ENCODE assay signal across 9 mouse cellular contexts in the genomic region with DNA sequence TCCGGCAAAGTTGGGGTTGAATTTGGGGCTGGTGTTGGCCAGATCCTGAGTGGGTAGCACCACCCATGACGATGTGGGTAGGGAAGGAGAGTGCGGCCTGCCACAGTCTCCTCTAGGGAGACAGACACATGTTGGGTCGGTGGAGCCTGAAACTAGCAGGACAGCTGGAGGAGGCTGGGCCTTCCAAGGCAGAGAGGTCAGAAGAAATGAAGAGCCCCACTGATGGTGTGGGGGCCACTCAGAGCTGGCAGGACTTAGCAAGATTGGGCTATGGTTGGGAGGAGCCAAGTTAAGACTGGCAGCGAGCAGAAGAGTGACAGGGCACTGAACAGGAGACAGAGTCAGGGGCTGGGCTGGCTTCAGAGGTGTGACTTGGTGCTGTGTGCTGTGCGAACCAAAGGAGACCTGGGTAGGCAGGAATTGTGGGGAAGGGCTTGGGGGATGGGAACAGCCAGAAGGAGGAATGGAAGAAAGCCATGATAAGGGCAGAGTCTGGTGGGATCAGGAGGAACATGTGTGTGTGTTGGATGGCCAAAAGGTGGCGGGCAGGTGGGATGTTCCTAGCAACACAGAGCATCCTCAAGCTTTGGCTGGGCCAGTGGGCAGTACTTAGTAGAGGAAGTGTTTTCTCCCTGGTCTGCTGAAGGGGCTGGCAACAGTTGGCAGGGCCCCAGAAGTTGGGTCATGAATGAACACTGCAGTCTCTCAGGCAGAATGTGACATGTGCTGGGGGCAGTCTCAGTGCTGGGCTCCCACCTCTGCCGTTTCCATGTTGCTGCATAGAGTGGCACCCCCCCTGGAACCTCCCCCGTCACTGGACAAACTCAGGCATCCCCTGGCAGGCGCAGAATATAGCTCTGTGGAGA. TPM values are rescaled to one million over a fixed set of nuclear protein-coding genes. Genes with fewer than 3 reads are reported as not detected.
A peak's percentile ranks its signal among the peaks of the same experiment; 100 is the strongest.
DNase-seq lines count a peak whose midpoint lies in the region; ATAC-seq and TF ChIP-seq lines count a peak whose summit lies in the region.
"Had no signal": no experiment of that assay in that cellular context is flagged by ENCODE, and none has a peak within 500 bp of the region (broad histone marks: within the 10 kb centered on the region; RNA-seq: fewer than 3 reads in every experiment).

No protein-coding gene starts in this region.

- H3K27ac ChIP-seq in cerebellum, adult 2 months (ENCODE audit: insufficient read depth, low read length): peak overlapping the region; percentile 35; the same call in 1 of the 2 replicates
- H3K27ac ChIP-seq in neural tube, embryonic 11.5 days (ENCODE audit: low read depth, low read length): 0 out of 2 replicates have a peak overlapping the region, but pooled peaks have one; percentile 49
- H3K27ac ChIP-seq in midbrain, postnatal 0 days (ENCODE audit: low read depth, low read length): 0 out of 2 replicates have a peak overlapping the region, but pooled peaks have one; percentile 63

- H3K4me2 ChIP-seq in neural tube, embryonic 11.5 days (ENCODE audit: low read depth): no peak overlapping the region
- no peak overlapping the region for H3K4me2 ChIP-seq in midbrain, postnatal 0 days (ENCODE audit: low read depth, low read length, poor library complexity, severe bottlenecking)

- H3K36me3 ChIP-seq in neural tube, embryonic 11.5 days (ENCODE audit: control insufficient read depth, insufficient read depth, low read length): no peaks in the 10 kb centered on the region
- H3K36me3 ChIP-seq in midbrain, postnatal 0 days (ENCODE audit: insufficient read depth, low read length): peaks cover 6% of the 10 kb centered on the region

- no peak for TF ChIP-seq CTCF in cerebellum, adult 2 months (IDR thresholded peaks at IDR 0.05; ENCODE audit: borderline replicate concordance, insufficient read depth, low read depth, low read length)
- no peak for TF ChIP-seq CTCF in midbrain, postnatal 0 days (IDR thresholded peaks at IDR 0.05)

- TF ChIP-seq POLR2A in cerebellum, adult 2 months (IDR thresholded peaks at IDR 0.05; ENCODE audit: borderline replicate concordance, insufficient read depth, low read length): no peak

- peaks cover 40% of the 10 kb centered on the region for H3K4me1 ChIP-seq in cerebellum, adult 2 months (ENCODE audit: control insufficient read depth, insufficient read depth, low read length)
- H3K4me1 ChIP-seq in neural tube, embryonic 11.5 days (ENCODE audit: control insufficient read depth, insufficient read depth, low read length): peaks cover 12% of the 10 kb centered on the region; the same call in 1 of the 2 replicates
- no peaks in the 10 kb centered on the region; the same call in 1 of the 2 replicates for H3K4me1 ChIP-seq in midbrain, postnatal 0 days (ENCODE audit: insufficient read depth, low read length)

- no peak for DNase-seq in cerebellum, adult 2 months
- no peak for DNase-seq in cerebellum, adult 9-11 months
- DNase-seq in neural tube, embryonic 11.5 days (ENCODE audit: low spot score): no peak
- no peak for DNase-seq in neural tube, embryonic 10.5 days (ENCODE audit: extremely low spot score, low spot score)
- DNase-seq in kidney, postnatal 25 days: peak; percentile 58 to 64
- DNase-seq in midbrain, postnatal 0 days (ENCODE audit: low spot score): peak; percentile 67
- DNase-seq in thymus, postnatal 25 days: no peak
- DNase-seq in adrenal gland, adult 8-10 months: no peak

- ATAC-seq in neural tube, embryonic 11.5 days (ENCODE audit: insufficient read depth, low FRiP score, low TSS enrichment): no peak
- no peak for ATAC-seq in midbrain, postnatal 0 days (ENCODE audit: low FRiP score)

- H3K27me3 ChIP-seq in cerebellum, adult 2 months (ENCODE audit: control insufficient read depth, insufficient read depth, low read length): no peaks in the 10 kb centered on the region
- H3K27me3 ChIP-seq in neural tube, embryonic 11.5 days (ENCODE audit: control insufficient read depth, insufficient read depth, low read length): no peaks in the 10 kb centered on the region
- no peaks in the 10 kb centered on the region for H3K27me3 ChIP-seq in midbrain, postnatal 0 days (ENCODE audit: insufficient read depth, low read length)

- WGBS in cerebellum, adult 2 months: 66% methylated on average over 10 of the region's 10 CpGs
- 71% methylated on average over 10 of the region's 10 CpGs for WGBS in neural tube, embryonic 11.5 days
- WGBS in midbrain, postnatal 0 days: 86% methylated on average over 10 of the region's 10 CpGs

- no peaks in the 10 kb centered on the region for H3K9me3 ChIP-seq in neural tube, embryonic 11.5 days (ENCODE audit: control insufficient read depth, low read length)
- no peaks in the 10 kb centered on the region for H3K9me3 ChIP-seq in midbrain, postnatal 0 days (ENCODE audit: low read length)

- no peak overlapping the region for H3K9ac ChIP-seq in neural tube, embryonic 11.5 days (ENCODE audit: low read length)
- no peak overlapping the region for H3K9ac ChIP-seq in midbrain, postnatal 0 days (replicated peaks; ENCODE audit: low read length, poor library complexity, severe bottlenecking)

- no peak overlapping the region for H3K4me3 ChIP-seq in cerebellum, adult 2 months (replicated peaks; ENCODE audit: insufficient read depth, low read depth, low read length)
- no peak overlapping the region for H3K4me3 ChIP-seq in neural tube, embryonic 11.5 days (ENCODE audit: low read depth, low read length)
- H3K4me3 ChIP-seq in midbrain, postnatal 0 days (ENCODE audit: low read depth, low read length): no peak overlapping the region

RNA-seq across cellular contexts. Expression of a gene that starts 10.1 kb away (rescaled TPM):
- 16.4 and 17.3 TPM in 2 replicates for polyA plus RNA-seq in cerebellum, adult 2 months (2012; rRNA removed)
- 2.4 TPM in 2 replicates for polyA plus RNA-seq in neural tube, embryonic 11.5 days (2014; fragmentation: Nextera tagmentation; extraction: Ambion mirVana)
- total RNA-seq in midbrain, postnatal 0 days (2014; rRNA removed): 4.1 and 5.6 TPM in 2 replicates
- polyA plus RNA-seq in midbrain, postnatal 0 days (2015; fragmentation: Nextera tagmentation; extraction: Ambion mirVana): 3.0 and 3.9 TPM in 2 replicates
- total RNA-seq in adrenal gland, adult 8-10 months (2022): 10 to 100 TPM; 13.6 to 25.0 (median 18.1) TPM

RNA-seq across cellular contexts. Expression of a gene that starts 17.5 kb away (rescaled TPM):
- polyA plus RNA-seq in cerebellum, adult 2 months (2012; rRNA removed): 0.21 and 0.25 TPM in 2 replicates
- 0.18 and 0.36 TPM in 2 replicates for polyA plus RNA-seq in neural tube, embryonic 11.5 days (2014; fragmentation: Nextera tagmentation; extraction: Ambion mirVana)
- total RNA-seq in midbrain, postnatal 0 days (2014; rRNA removed): 0.19 TPM in 1 of 2 replicates, not detected in the other
- polyA plus RNA-seq in midbrain, postnatal 0 days (2015; fragmentation: Nextera tagmentation; extraction: Ambion mirVana): 0.17 TPM in 1 of 2 replicates, not detected in the other
- 1 to 10 TPM in 3 of 4 experiments, under 1 TPM in 1; 0.94 to 1.4 (median 1.2) TPM for total RNA-seq in adrenal gland, adult 8-10 months (2022)

RNA-seq across cellular contexts. Expression of a gene that starts 35.1 kb away (rescaled TPM):
- polyA plus RNA-seq in cerebellum, adult 2 months (2012; rRNA removed): not detected in 2 replicates
- polyA plus RNA-seq in neural tube, embryonic 11.5 days (2014; fragmentation: Nextera tagmentation; extraction: Ambion mirVana): not detected in 2 replicates
- total RNA-seq in midbrain, postnatal 0 days (2014; rRNA removed): not detected in 2 replicates
- polyA plus RNA-seq in midbrain, postnatal 0 days (2015; fragmentation: Nextera tagmentation; extraction: Ambion mirVana): not detected in 2 replicates
- total RNA-seq in adrenal gland, adult 8-10 months (2022): not detected
- total RNA-seq: neutrophil, adult 5-6 weeks had no signal

RNA-seq across cellular contexts. Expression of a gene that starts 35.4 kb away (rescaled TPM):
- polyA plus RNA-seq in cerebellum, adult 2 months (2012; rRNA removed): 4.0 and 4.4 TPM in 2 replicates
- polyA plus RNA-seq in neural tube, embryonic 11.5 days (2014; fragmentation: Nextera tagmentation; extraction: Ambion mirVana): 2.9 and 4.4 TPM in 2 replicates
- total RNA-seq in midbrain, postnatal 0 days (2014; rRNA removed): 5.8 and 8.9 TPM in 2 replicates
- 5.8 and 7.1 TPM in 2 replicates for polyA plus RNA-seq in midbrain, postnatal 0 days (2015; fragmentation: Nextera tagmentation; extraction: Ambion mirVana)
- 1 to 10 TPM; 3.9 to 7.8 (median 6.3) TPM for total RNA-seq in adrenal gland, adult 8-10 months (2022)

RNA-seq across cellular contexts. Expression of a gene that starts 36.3 kb away (rescaled TPM):
- polyA plus RNA-seq in cerebellum, adult 2 months (2012; rRNA removed): 87.4 and 91.1 TPM in 2 replicates
- polyA plus RNA-seq in neural tube, embryonic 11.5 days (2014; fragmentation: Nextera tagmentation; extraction: Ambion mirVana): 141 and 142 TPM in 2 replicates
- 95.5 and 98.5 TPM in 2 replicates for total RNA-seq in midbrain, postnatal 0 days (2014; rRNA removed)
- 79.4 and 90.0 TPM in 2 replicates for polyA plus RNA-seq in midbrain, postnatal 0 days (2015; fragmentation: Nextera tagmentation; extraction: Ambion mirVana)
- 10 to 100 TPM; 59.6 to 79.9 (median 66.5) TPM for total RNA-seq in adrenal gland, adult 8-10 months (2022)

Comparison
In these comparisons a context has a peak if more than half of its experiments do, and no peak if none do; other contexts are left out.
1. DNase-seq: peak in kidney, postnatal 25 days (2 of 2) and midbrain, postnatal 0 days (single experiment); none in cerebellum, adult 2 months (0 of 2), cerebellum, adult 9-11 months (single experiment), neural tube, embryonic 11.5 days (single experiment), neural tube, embryonic 10.5 days (single experiment), thymus, postnatal 25 days (single experiment) and adrenal gland, adult 8-10 months (single experiment).
2. Peak in every context shown above with its lines, with median percentiles within 50 percentile points of each other: H3K27ac ChIP-seq.